Mouse (Mus musculus) megakaryocyte, embryonic 14.5 days (primary cell): ENCODE data around the gene Lat2.
"Not testable (repeated sequence)": the region's sequence is repeated elsewhere in the genome, so short reads cannot be mapped to it uniquely, and the experiment has no call there.

Experiments
- FLI1 ChIP-seq: IDR thresholded peaks from 2 replicates; pipeline ENCODE4 v1.6.1; 2012; ENCODE audit warnings: low read length, inconsistent platforms, mixed read lengths
- GATA1 ChIP-seq: IDR thresholded peaks from 3 replicates; pipeline ENCODE4 v1.6.1; 2012; ENCODE audit warnings: mixed read lengths, low read length, inconsistent platforms, borderline replicate concordance

DNA sequence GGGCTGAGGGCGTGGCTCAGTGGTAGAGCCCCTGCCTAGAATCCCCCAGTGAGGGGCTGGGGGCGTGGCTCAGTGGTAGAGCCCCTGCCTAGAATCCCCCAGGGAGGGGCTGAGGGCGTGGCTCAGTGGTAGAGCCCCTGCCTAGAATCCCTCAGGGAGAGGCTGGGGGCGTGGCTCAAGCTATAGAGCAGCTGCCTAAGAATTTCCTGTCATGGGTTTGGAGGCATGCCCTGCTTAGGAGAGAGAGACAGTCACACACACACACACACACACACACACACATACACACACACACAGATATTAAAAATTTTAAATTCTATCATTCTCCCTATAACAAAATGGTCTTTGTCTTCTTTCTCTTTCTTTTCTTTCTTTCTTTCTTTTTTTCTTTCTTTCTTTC is 34.2 kb upstream of the Lat2 start:
- not testable (repeated sequence) for TF ChIP-seq GATA1, FLI1
